Mouse (Mus musculus) layer of hippocampus, adult 2 months (tissue): ENCODE results near the gene Pcyt2. TPM values are rescaled to one million over a fixed set of nuclear protein-coding genes. Genes with fewer than 3 reads are reported as not detected.

Experiments used
- DNase-seq, 2 experiments: peaks; one replicate each; pipeline ENCODE4 v3.0.0; 2022; ENCODE audit warnings: low spot score in 2 of 2
- H3K27ac ChIP-seq: fragments of 200-600 bp; 2 replicates; pipeline ENCODE4 v1.8.1; 2022
- H3K4me3 ChIP-seq: fragments of 200-600 bp; 2 replicates; pipeline ENCODE4 v1.8.1; 2022; ENCODE audit warnings: mild to moderate bottlenecking
- CTCF ChIP-seq: fragments of 200-600 bp; conservative IDR thresholded peaks from 2 replicates; pipeline ENCODE4 v1.8.1; 2022; ENCODE audit warnings: antibody characterized with exemption, mild to moderate bottlenecking, moderate library complexity
- total RNA-seq, 2 experiments: library from RNA; stranded (reverse); gene quantifications; 2 replicates each; pipeline ENCODE4 v1.2.3; 2021

The Pcyt2 gene
- total RNA-seq, 2 experiments from 2014 or later = 128 to 142 TPM

GRCm38 (mm10) chr11:120630881-120631725 lies 13.4 kb upstream of the Pcyt2 start:
- no peak overlapping the region for H3K4me3 ChIP-seq
- DNase-seq = no peak
- TF ChIP-seq CTCF = no peak
- H3K27ac ChIP-seq = peak overlapping the region; percentile 73

DNA sequence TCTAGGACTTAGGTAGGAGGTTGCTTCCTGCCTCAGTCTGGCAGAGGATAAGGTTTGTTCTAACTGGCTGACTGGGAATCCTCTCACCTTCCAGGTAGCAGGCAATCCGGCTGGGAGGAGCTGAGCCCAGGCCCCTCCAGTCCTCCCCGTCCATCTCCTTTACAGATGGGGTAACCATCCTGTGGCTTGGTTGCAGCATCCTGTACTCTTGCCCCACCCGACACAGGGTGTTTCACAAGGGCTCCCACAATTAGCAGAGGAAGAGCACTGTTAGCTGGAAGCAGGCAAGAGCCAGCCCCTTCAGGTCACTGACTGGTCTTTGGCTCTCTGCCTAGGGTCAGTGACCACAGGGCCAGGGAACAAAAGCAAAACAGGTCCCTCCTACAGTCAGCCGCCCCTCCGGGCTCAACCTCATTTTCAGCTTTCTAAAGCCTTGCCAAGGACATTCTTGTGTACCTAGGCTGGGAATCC lies 12.7 kb upstream of the Pcyt2 start:
- Histone ChIP-seq H3K27ac (peak overlapping the region; percentile 73), H3K4me3 (no peak overlapping the region)
- no peak for TF ChIP-seq CTCF
- DNase-seq = no peak

DNA sequence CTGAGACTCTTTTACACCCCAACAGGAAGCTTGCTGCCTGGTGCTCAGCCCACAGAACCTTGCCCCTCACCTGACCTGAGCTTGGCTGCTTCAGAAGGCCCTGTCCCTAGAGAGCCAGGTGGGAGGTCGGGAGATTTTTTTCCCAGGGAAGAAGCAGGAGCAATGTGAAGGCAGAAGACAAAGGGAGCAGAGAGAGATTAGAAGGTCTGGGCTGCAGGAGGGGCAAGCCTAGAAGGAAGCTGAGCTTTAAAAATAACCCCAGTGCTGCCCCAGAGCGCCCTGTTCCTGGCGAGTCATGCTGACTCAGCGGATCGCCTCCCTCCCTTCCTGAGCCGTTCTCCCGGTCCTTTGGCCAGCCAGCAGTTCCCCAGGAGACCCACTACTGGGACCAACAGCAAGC lies 12.2 kb upstream of the Pcyt2 start:
- DNase-seq = no peak
- TF ChIP-seq CTCF = no peak
- H3K4me3 ChIP-seq = no peak overlapping the region; the same call in 1 of the 2 replicates
- peak overlapping the region; percentile 73 for H3K27ac ChIP-seq

DNA sequence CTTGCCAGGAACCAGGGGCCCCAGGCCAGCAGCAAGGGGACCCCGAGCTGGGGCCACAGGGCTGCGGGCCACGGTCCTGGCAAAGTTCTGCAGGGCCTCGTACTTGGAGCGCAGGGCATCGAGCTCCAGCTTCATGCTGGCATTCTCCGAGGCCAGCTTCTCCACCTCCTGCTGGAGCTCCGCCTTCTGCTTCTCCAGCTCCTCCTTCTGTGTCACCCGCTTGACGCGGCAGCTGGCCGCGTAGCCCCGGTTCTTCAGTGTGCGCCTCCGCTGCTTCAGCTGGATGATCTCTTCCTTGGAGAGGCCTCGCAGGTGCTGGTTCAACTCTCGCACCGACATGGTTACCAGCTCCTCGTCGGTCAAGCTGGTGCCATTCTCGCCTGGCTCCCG lies 11.6 kb upstream of the Pcyt2 start:
- no peak for TF ChIP-seq CTCF
- Histone ChIP-seq H3K4me3 (peak overlapping the region; percentile 19; the same call in 1 of the 2 replicates), H3K27ac (peak overlapping the region; percentile 73)
- no peak for DNase-seq

GRCm38 (mm10) chr11:120628601-120629340 lies 11.0 kb upstream of the Pcyt2 start:
- DNase-seq = no peak
- H3K4me3 ChIP-seq = no peak overlapping the region
- no peak overlapping the region for H3K27ac ChIP-seq
- no peak for TF ChIP-seq CTCF

- Histone ChIP-seq H3K27ac (no peak overlapping the region), H3K4me3 (no peak overlapping the region)
- no peak for TF ChIP-seq CTCF
- no peak for DNase-seq
Measured at GRCm38 (mm10) chr11:120627468-120628300, 9.9 kb upstream of the Pcyt2 start.

GRCm38 (mm10) chr11:120626785-120627467 lies 9.2 kb upstream of the Pcyt2 start:
- no peak for TF ChIP-seq CTCF

DNA sequence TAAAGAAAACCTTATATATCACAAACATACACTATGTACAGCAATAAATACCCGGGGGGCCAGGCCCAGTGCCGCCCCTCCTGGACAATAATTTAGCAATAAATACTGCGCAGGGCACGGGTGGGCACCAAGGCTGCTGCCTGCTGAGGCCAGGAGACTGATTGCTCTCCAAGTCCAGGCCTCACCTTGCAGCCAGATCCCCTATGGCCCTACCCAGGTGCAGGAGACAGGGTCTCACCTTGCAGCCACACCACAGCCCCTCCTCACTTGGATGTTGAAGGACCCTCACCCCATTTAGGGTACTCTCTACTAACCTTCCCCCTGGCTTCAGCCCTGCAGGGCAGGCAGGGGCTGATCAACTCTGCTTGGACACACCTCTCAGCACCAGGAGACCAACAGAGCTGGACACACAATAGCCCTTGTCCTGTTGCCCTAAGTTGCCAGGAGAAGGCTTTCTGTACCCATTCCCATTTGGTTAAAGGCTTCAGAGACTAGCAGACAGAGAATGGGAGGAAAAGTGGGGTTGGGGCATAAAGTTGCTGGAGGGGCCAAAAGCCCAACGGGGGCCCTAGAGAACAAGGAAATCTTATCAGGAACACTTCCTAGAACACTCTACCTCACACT lies 7.5 kb upstream of the Pcyt2 start, which contains the start of gene Sirt7:
Gene Sirt7 (minus strand): TSS at position 89 of the 624 bp plus-strand sequence.
- peak within 1 kb of the TSS; percentile 86 for H3K27ac ChIP-seq
- no peak for TF ChIP-seq CTCF
- H3K4me3 ChIP-seq = peak within 1 kb of the TSS; percentile 63
- no peak for DNase-seq

More at GRCm38 (mm10) chr11:120626785-120627467, 9.2 kb upstream of the Pcyt2 start:
- Histone ChIP-seq H3K27ac (no peak overlapping the region), H3K4me3 (no peak overlapping the region)
- DNase-seq = no peak

GRCm38 (mm10) chr11:120624680-120625111 lies 7.0 kb upstream of the Pcyt2 start:
- TF ChIP-seq CTCF = no peak
- Histone ChIP-seq H3K27ac (peak overlapping the region; percentile 86), H3K4me3 (peak overlapping the region; percentile 63)
- DNase-seq = peak; percentile 88

DNA sequence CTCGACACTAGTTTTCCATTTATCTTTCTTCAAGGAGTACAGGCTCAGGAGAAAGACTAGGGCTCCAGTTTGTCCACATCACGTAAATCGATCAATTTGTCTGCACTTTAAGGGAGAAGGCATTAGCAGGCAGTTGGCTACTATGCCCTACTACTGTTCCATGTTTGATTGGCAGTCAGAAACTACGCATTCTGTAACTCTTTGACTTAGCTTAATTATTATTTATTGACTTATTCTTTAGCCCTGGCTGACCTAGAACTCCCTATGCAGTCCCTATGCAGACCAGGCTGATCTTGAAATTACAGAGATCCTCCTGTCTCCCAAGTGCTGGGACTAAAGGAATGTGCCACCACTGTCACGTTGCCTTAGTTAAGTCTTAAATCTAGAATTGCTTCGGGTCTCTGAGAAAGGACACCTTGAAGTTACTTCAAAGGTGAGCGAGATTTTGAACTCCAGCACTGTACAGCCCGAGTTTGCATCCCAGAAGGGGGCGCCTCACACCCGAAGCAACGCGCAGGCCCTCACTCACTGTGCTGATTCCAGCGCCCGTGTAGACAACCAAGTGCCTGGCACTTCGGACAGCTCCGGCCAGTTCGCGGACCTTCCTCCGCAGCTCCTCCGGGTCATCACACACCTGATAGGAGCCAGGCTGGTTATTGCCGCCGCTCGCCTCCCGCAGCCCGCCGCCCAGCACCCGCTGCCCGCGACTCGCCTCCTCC lies 6.4 kb upstream of the Pcyt2 start:
- H3K4me3 ChIP-seq = peak overlapping the region; percentile 63
- peak; percentile 83 for TF ChIP-seq CTCF
- DNase-seq = peak; percentile 52 to 69
- H3K27ac ChIP-seq = peak overlapping the region; percentile 86

GRCm38 (mm10) chr11:120622805-120623204 lies 5.1 kb upstream of the Pcyt2 start:
- no peak overlapping the region for H3K4me3 ChIP-seq
- TF ChIP-seq CTCF = no peak
- DNase-seq = no peak
- no peak overlapping the region for H3K27ac ChIP-seq
